Mouse (Mus musculus): ENCODE results near the gene Nxnl2. TPM values are rescaled to one million over a fixed set of nuclear protein-coding genes. Genes with fewer than 3 reads are reported as not detected.
A peak's percentile ranks its signal among the peaks of the same experiment; 100 is the strongest.

Gene Nxnl2
- total and polyA plus RNA-seq, 2 experiments = 0.06 to 0.09 TPM

DNA sequence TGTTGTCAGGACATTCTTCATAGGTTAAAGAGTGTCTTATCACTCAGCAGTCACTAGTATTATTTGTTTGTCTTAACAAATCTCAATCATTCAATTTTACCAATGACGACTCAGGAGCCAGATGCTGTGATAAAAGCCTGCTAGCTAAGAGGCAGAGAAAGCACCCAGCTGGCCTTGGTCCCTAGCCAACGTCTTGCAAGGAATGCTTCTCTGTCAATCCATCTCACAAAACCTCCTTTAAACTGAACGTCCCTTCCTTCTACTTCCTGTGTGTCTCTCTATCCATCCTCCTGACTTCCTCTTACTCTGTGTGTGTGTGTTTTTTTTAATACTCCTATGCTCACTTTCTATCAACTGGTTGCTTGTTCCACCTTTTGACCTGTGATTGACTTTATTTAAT is 8.5 kb downstream of the Nxnl2 start:
- H3K4me1 ChIP-seq (ENCODE audit: control insufficient read depth, insufficient read depth, low read length) = no peaks in the 10 kb centered on the region
- H3K27me3 ChIP-seq (ENCODE audit: control insufficient read depth, insufficient read depth, low read length) = 0 out of 2 replicates have a peak, but pooled peaks cover 2% of the 10 kb centered on the region
- no peak for DNase-seq (ENCODE audit: extremely low read depth, low read depth, low spot score)
- H3K9ac ChIP-seq (ENCODE audit: low read depth, low read length) = no peak overlapping the region
- no peak overlapping the region for H3K4me3 ChIP-seq (ENCODE audit: insufficient read depth, low read depth, low read length)
- H3K36me3 ChIP-seq (ENCODE audit: control insufficient read depth, insufficient read depth, low read length) = no peaks in the 10 kb centered on the region
- TF ChIP-seq CTCF (IDR thresholded peaks at IDR 0.05; ENCODE audit: low read depth, low read length) (no peak), POLR2A (IDR thresholded peaks at IDR 0.05; ENCODE audit: extremely low read depth, insufficient read depth, low read length) (no peak)
- H3K79me2 ChIP-seq (ENCODE audit: control insufficient read depth, insufficient read depth, low read length) = no peaks in the 10 kb centered on the region
- WGBS = 49% methylated on average over 3 of the region's 3 CpGs
- H3K27ac ChIP-seq (replicated peaks; ENCODE audit: insufficient read depth, low read depth, low read length) = no peak overlapping the region

DNA sequence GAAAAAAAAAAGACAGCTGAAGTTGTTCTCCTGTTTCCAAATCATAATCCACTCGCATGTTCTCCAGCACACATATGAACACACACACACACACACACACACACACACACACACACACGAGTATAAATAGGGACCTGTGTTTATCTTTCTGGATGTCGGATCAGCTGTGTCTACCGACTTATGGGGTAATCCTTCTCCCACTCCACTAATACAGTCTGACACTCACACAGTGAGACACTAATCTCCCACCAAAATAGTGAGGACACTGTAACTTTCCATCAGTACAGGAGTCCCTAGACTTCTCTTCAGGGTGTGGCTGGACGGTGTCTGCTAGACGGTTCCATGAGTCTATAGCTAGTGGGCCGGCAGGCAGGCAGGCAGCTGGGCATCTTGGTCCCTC is 11.4 kb downstream of the Nxnl2 start:
- no peaks in the 10 kb centered on the region for H3K4me1 ChIP-seq (ENCODE audit: control insufficient read depth, insufficient read depth, low read length)
- H3K4me3 ChIP-seq (ENCODE audit: insufficient read depth, low read depth, low read length) = no peak overlapping the region
- TF ChIP-seq POLR2A (IDR thresholded peaks at IDR 0.05; ENCODE audit: extremely low read depth, insufficient read depth, low read length) (no peak), CTCF (IDR thresholded peaks at IDR 0.05; ENCODE audit: low read depth, low read length) (no peak)
- WGBS = 73% methylated on average over 7 of the region's 7 CpGs
- H3K79me2 ChIP-seq (ENCODE audit: control insufficient read depth, insufficient read depth, low read length) = no peaks in the 10 kb centered on the region
- no peak for DNase-seq (ENCODE audit: extremely low read depth, low read depth, low spot score)
- H3K27me3 ChIP-seq (ENCODE audit: control insufficient read depth, insufficient read depth, low read length) = 0 out of 2 replicates have a peak, but pooled peaks cover 2% of the 10 kb centered on the region
- no peaks in the 10 kb centered on the region for H3K36me3 ChIP-seq (ENCODE audit: control insufficient read depth, insufficient read depth, low read length)
- no peak overlapping the region for H3K27ac ChIP-seq (replicated peaks; ENCODE audit: insufficient read depth, low read depth, low read length)
- no peak overlapping the region for H3K9ac ChIP-seq (ENCODE audit: low read depth, low read length)

DNA sequence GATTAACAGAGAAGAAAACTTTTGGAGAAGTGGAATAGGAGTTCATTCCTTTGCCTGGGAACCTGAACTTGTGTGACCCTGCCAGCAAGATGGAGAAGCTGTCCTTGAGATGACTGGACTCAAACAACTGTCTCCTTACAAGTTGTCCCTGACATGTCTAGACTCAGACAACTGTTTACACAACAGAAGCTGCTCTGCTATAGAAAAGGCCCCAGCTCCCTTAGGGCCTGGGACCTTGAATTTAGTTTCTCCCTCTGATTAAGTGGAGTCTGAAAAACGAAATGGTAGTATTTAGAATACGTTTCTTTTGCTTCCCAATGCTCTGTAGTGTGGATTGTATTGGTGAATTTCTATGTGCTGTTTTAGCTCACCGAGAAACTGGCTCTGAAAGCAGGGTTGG is 14.1 kb downstream of the Nxnl2 start:
- Histone ChIP-seq H3K27me3 (ENCODE audit: control insufficient read depth, insufficient read depth, low read length) (0 out of 2 replicates have a peak, but pooled peaks cover 2% of the 10 kb centered on the region), H3K79me2 (ENCODE audit: control insufficient read depth, insufficient read depth, low read length) (no peaks in the 10 kb centered on the region), H3K4me3 (ENCODE audit: insufficient read depth, low read depth, low read length) (no peak overlapping the region), H3K27ac (replicated peaks; ENCODE audit: insufficient read depth, low read depth, low read length) (no peak overlapping the region), H3K36me3 (ENCODE audit: control insufficient read depth, insufficient read depth, low read length) (no peaks in the 10 kb centered on the region), H3K4me1 (ENCODE audit: control insufficient read depth, insufficient read depth, low read length) (no peaks in the 10 kb centered on the region), H3K9ac (ENCODE audit: low read depth, low read length) (no peak overlapping the region)
- WGBS = 78% methylated on average over 3 of the region's 3 CpGs
- DNase-seq (ENCODE audit: extremely low read depth, low read depth, low spot score) = no peak
- TF ChIP-seq POLR2A (IDR thresholded peaks at IDR 0.05; ENCODE audit: extremely low read depth, insufficient read depth, low read length) = no peak
- TF ChIP-seq CTCF (IDR thresholded peaks at IDR 0.05; ENCODE audit: low read depth, low read length) = no peak

DNA sequence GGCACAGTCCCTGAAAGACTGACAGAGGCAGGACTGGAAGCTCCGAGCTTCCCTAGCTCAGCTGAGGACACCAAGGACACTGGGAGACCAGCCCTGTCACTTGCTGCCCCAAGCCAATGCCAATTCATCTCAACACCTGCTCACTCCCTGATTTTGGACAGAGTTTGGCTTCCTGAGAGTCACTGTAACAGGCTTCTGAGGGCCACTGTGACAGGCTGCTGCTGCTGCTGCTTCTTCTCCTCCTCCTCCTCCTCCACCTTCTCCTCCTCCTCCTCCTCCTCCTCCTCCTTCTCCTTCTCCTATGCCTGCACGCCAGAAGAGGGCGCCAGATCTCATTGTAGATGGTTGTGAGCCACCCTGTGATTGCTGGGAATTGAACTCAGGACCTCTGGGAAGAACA is 19.5 kb downstream of the Nxnl2 start:
- TF ChIP-seq CTCF (IDR thresholded peaks at IDR 0.05; ENCODE audit: low read depth, low read length) (no peak), POLR2A (IDR thresholded peaks at IDR 0.05; ENCODE audit: extremely low read depth, insufficient read depth, low read length) (no peak)
- H3K79me2 ChIP-seq (ENCODE audit: control insufficient read depth, insufficient read depth, low read length) = no peaks in the 10 kb centered on the region
- H3K9ac ChIP-seq (ENCODE audit: low read depth, low read length) = no peak overlapping the region
- no peak overlapping the region for H3K4me3 ChIP-seq (ENCODE audit: insufficient read depth, low read depth, low read length)
- 72% methylated on average over 3 of the region's 3 CpGs for WGBS
- no peak overlapping the region for H3K27ac ChIP-seq (replicated peaks; ENCODE audit: insufficient read depth, low read depth, low read length)
- no peaks in the 10 kb centered on the region for H3K4me1 ChIP-seq (ENCODE audit: control insufficient read depth, insufficient read depth, low read length)
- H3K36me3 ChIP-seq (ENCODE audit: control insufficient read depth, insufficient read depth, low read length) = no peaks in the 10 kb centered on the region
- DNase-seq (ENCODE audit: extremely low read depth, low read depth, low spot score) = no peak
- no peaks in the 10 kb centered on the region for H3K27me3 ChIP-seq (ENCODE audit: control insufficient read depth, insufficient read depth, low read length)

DNA sequence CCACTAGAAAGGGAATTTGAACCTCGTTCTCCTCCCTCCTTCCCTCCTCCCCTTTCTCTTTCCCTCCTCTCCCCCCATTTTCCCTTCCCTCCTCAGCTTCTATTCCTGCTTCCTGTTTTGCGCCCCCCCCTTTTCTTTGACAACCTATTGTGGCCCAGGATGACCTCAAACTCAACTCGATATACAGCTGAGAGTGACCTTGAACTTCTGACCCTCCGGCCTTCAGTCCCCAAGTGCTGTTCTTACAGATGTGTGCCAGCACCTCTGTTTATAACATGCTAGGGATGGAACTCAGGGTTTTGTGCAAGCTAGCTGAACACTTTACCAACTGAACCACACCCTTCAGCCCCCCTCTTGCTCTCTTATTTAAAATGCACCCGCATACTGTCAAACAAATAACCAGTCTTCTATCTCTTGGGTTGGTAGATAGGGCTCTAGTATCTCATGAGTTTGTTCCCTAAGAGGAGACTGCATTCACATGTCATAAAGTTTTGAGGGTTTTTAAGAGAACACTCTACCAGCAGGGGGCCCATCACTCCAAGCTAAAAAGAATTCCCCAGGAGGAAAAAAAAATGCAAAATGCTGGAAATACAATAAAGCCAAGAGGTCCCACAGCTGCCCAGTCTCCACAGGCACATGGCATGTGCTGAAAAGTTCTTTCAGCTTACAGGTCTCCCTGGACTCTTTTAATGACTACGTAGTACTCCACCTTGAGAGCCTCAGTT is 20.8 kb downstream of the Nxnl2 start:
- TF ChIP-seq POLR2A (IDR thresholded peaks at IDR 0.05; ENCODE audit: extremely low read depth, insufficient read depth, low read length) (no peak), CTCF (IDR thresholded peaks at IDR 0.05; ENCODE audit: low read depth, low read length) (peak; percentile 9; the same call in 1 of the 2 replicates)
- Histone ChIP-seq H3K79me2 (ENCODE audit: control insufficient read depth, insufficient read depth, low read length) (no peaks in the 10 kb centered on the region), H3K27ac (replicated peaks; ENCODE audit: insufficient read depth, low read depth, low read length) (no peak overlapping the region), H3K4me1 (ENCODE audit: control insufficient read depth, insufficient read depth, low read length) (no peaks in the 10 kb centered on the region), H3K27me3 (ENCODE audit: control insufficient read depth, insufficient read depth, low read length) (no peaks in the 10 kb centered on the region), H3K9ac (ENCODE audit: low read depth, low read length) (no peak overlapping the region), H3K36me3 (ENCODE audit: control insufficient read depth, insufficient read depth, low read length) (no peaks in the 10 kb centered on the region), H3K4me3 (ENCODE audit: insufficient read depth, low read depth, low read length) (no peak overlapping the region)
- WGBS = 68% methylated on average over 6 of the region's 6 CpGs
- peak; percentile 17 for DNase-seq (ENCODE audit: extremely low read depth, low read depth, low spot score)

DNA sequence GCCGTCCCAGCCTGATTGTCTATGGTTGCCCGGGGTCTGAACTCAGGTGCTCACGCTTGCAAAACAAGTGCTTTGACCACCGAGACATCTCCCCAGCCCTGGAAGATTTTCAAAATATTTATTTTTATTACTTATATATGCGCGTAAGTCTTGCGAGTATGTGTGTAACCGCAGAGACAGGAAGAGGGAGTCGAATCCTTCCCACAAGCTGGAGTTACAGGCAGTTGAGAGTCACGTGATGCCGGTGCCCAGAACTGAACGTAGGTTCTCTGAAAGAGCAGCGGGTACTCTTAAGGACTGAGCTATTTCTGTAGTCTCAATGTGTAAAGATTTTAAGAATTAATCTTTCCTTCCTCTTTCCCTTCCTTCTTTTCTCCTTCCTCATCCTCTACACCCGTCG is 23.1 kb downstream of the Nxnl2 start:
- 82% methylated on average over 15 of the region's 15 CpGs for WGBS
- Histone ChIP-seq H3K9ac (ENCODE audit: low read depth, low read length) (no peak overlapping the region), H3K36me3 (ENCODE audit: control insufficient read depth, insufficient read depth, low read length) (no peaks in the 10 kb centered on the region), H3K27ac (replicated peaks; ENCODE audit: insufficient read depth, low read depth, low read length) (no peak overlapping the region), H3K27me3 (ENCODE audit: control insufficient read depth, insufficient read depth, low read length) (no peaks in the 10 kb centered on the region), H3K4me3 (ENCODE audit: insufficient read depth, low read depth, low read length) (no peak overlapping the region), H3K79me2 (ENCODE audit: control insufficient read depth, insufficient read depth, low read length) (no peaks in the 10 kb centered on the region), H3K4me1 (ENCODE audit: control insufficient read depth, insufficient read depth, low read length) (no peaks in the 10 kb centered on the region)
- TF ChIP-seq POLR2A (IDR thresholded peaks at IDR 0.05; ENCODE audit: extremely low read depth, insufficient read depth, low read length) (no peak), CTCF (IDR thresholded peaks at IDR 0.05; ENCODE audit: low read depth, low read length) (no peak)
- no peak for DNase-seq (ENCODE audit: extremely low read depth, low read depth, low spot score)

Data from liver, adult 2 months (tissue).